Mouse (Mus musculus): Measurements from ENCODE around the gene Mtcl1. TPM values are rescaled to one million over a fixed set of nuclear protein-coding genes. Genes with fewer than 3 reads are reported as not detected.

Gene Mtcl1
- polyA plus RNA-seq, 1 experiment from 2014 or later, result 14.3 TPM

GRCm38 (mm10) chr17:66352847-66353643 lies 96.5 kb downstream of the Mtcl1 start:
- Histone ChIP-seq H3K4me1 (ENCODE audit: insufficient read depth) (no peaks in the 10 kb centered on the region; the same call in 1 of the 2 replicates), H3K27ac (ENCODE audit: low read depth) (peak overlapping the region; percentile 71), H3K36me3 (ENCODE audit: insufficient read depth) (peaks cover 3% of the 10 kb centered on the region), H3K9me3 (ENCODE audit: low read depth, low read length) (no peaks in the 10 kb centered on the region), H3K4me2 (peak overlapping the region; percentile 23; the same call in 1 of the 2 replicates), H3K4me3 (ENCODE audit: low read depth, low read length) (no peak overlapping the region), H3K9ac (no peak overlapping the region), H3K27me3 (ENCODE audit: insufficient read depth, low read length) (no peaks in the 10 kb centered on the region)
- 30% methylated on average over 20 of the region's 20 CpGs for WGBS
- ATAC-seq (ENCODE audit: insufficient read depth), result no peak
- peak; percentile 52 for DNase-seq
- no peak for TF ChIP-seq CTCF (IDR thresholded peaks at IDR 0.05; ENCODE audit: low read depth)

GRCm38 (mm10) chr17:66352219-66352618 lies 97.3 kb downstream of the Mtcl1 start:
- H3K27me3 ChIP-seq (ENCODE audit: insufficient read depth, low read length), result no peaks in the 10 kb centered on the region
- H3K27ac ChIP-seq (ENCODE audit: low read depth), result peak overlapping the region; percentile 71
- peak; percentile 79 for DNase-seq
- no peaks in the 10 kb centered on the region for H3K9me3 ChIP-seq (ENCODE audit: low read depth, low read length)
- H3K4me1 ChIP-seq (ENCODE audit: insufficient read depth), result no peaks in the 10 kb centered on the region; the same call in 1 of the 2 replicates
- peak overlapping the region; percentile 23; the same call in 1 of the 2 replicates for H3K4me2 ChIP-seq
- no peak overlapping the region for H3K9ac ChIP-seq
- H3K4me3 ChIP-seq (ENCODE audit: low read depth, low read length), result no peak overlapping the region
- peak; percentile 72 for ATAC-seq (ENCODE audit: insufficient read depth)
- H3K36me3 ChIP-seq (ENCODE audit: insufficient read depth), result peaks cover 6% of the 10 kb centered on the region
- TF ChIP-seq CTCF (IDR thresholded peaks at IDR 0.05; ENCODE audit: low read depth), result no peak
- WGBS, result 34% methylated on average over 6 of the region's 6 CpGs

GRCm38 (mm10) chr17:66350689-66351088 lies 98.9 kb downstream of the Mtcl1 start:
- Histone ChIP-seq H3K4me3 (ENCODE audit: low read depth, low read length) (no peak overlapping the region), H3K27me3 (ENCODE audit: insufficient read depth, low read length) (no peaks in the 10 kb centered on the region), H3K4me1 (ENCODE audit: insufficient read depth) (no peaks in the 10 kb centered on the region; the same call in 1 of the 2 replicates), H3K27ac (ENCODE audit: low read depth) (peak overlapping the region; percentile 40; the same call in 1 of the 2 replicates), H3K9me3 (ENCODE audit: low read depth, low read length) (no peaks in the 10 kb centered on the region), H3K4me2 (no peak overlapping the region), H3K36me3 (ENCODE audit: insufficient read depth) (peaks cover 6% of the 10 kb centered on the region), H3K9ac (no peak overlapping the region)
- DNase-seq (no peak), ATAC-seq (ENCODE audit: insufficient read depth) (peak; percentile 23; the same call in 1 of the 2 replicates)
- WGBS, result 69% methylated on average over 11 of the region's 11 CpGs
- TF ChIP-seq CTCF (IDR thresholded peaks at IDR 0.05; ENCODE audit: low read depth), result no peak

- ATAC-seq (ENCODE audit: insufficient read depth) (peak; percentile 48), DNase-seq (peak; percentile 59)
- H3K36me3 ChIP-seq (ENCODE audit: insufficient read depth), result peaks cover 6% of the 10 kb centered on the region
- no peaks in the 10 kb centered on the region for H3K27me3 ChIP-seq (ENCODE audit: insufficient read depth, low read length)
- H3K27ac ChIP-seq (ENCODE audit: low read depth), result no peak overlapping the region
- H3K4me3 ChIP-seq (ENCODE audit: low read depth, low read length), result no peak overlapping the region
- no peak overlapping the region for H3K9ac ChIP-seq
- TF ChIP-seq CTCF (IDR thresholded peaks at IDR 0.05; ENCODE audit: low read depth), result no peak
- H3K9me3 ChIP-seq (ENCODE audit: low read depth, low read length), result no peaks in the 10 kb centered on the region
- 34% methylated on average over 15 of the region's 15 CpGs for WGBS
- H3K4me1 ChIP-seq (ENCODE audit: insufficient read depth), result no peaks in the 10 kb centered on the region; the same call in 1 of the 2 replicates
- no peak overlapping the region for H3K4me2 ChIP-seq
These were observed 99.4 kb downstream of the Mtcl1 start for GRCm38 (mm10) chr17:66350127-66350526.

- DNase-seq, result no peak
- Histone ChIP-seq H3K9ac (no peak overlapping the region), H3K36me3 (ENCODE audit: insufficient read depth) (peaks cover 27% of the 10 kb centered on the region), H3K9me3 (ENCODE audit: low read depth, low read length) (no peaks in the 10 kb centered on the region), H3K4me1 (ENCODE audit: insufficient read depth) (no peaks in the 10 kb centered on the region; the same call in 1 of the 2 replicates), H3K4me3 (ENCODE audit: low read depth, low read length) (no peak overlapping the region), H3K4me2 (no peak overlapping the region), H3K27me3 (ENCODE audit: insufficient read depth, low read length) (no peaks in the 10 kb centered on the region), H3K27ac (ENCODE audit: low read depth) (no peak overlapping the region)
- TF ChIP-seq CTCF (IDR thresholded peaks at IDR 0.05; ENCODE audit: low read depth), result no peak
- WGBS, result 56% methylated on average over 11 of the region's 11 CpGs
- ATAC-seq (ENCODE audit: insufficient read depth), result no peak
These were observed 103.2 kb downstream of the Mtcl1 start for GRCm38 (mm10) chr17:66346378-66346777.

GRCm38 (mm10) chr17:66345680-66346079 lies 103.9 kb downstream of the Mtcl1 start:
- Histone ChIP-seq H3K4me2 (no peak overlapping the region), H3K9ac (no peak overlapping the region), H3K4me1 (ENCODE audit: insufficient read depth) (no peaks in the 10 kb centered on the region), H3K4me3 (ENCODE audit: low read depth, low read length) (no peak overlapping the region), H3K27me3 (ENCODE audit: insufficient read depth, low read length) (no peaks in the 10 kb centered on the region), H3K36me3 (ENCODE audit: insufficient read depth) (peaks cover 27% of the 10 kb centered on the region), H3K27ac (ENCODE audit: low read depth) (no peak overlapping the region), H3K9me3 (ENCODE audit: low read depth, low read length) (no peaks in the 10 kb centered on the region)
- 84% methylated on average over 15 of the region's 15 CpGs for WGBS
- no peak for DNase-seq
- no peak for ATAC-seq (ENCODE audit: insufficient read depth)
- no peak for TF ChIP-seq CTCF (IDR thresholded peaks at IDR 0.05; ENCODE audit: low read depth)

GRCm38 (mm10) chr17:66342932-66343331 lies 106.6 kb downstream of the Mtcl1 start:
- no peaks in the 10 kb centered on the region for H3K9me3 ChIP-seq (ENCODE audit: low read depth, low read length)
- H3K36me3 ChIP-seq (ENCODE audit: insufficient read depth), result peaks cover 25% of the 10 kb centered on the region
- H3K4me3 ChIP-seq (ENCODE audit: low read depth, low read length), result no peak overlapping the region
- 88% methylated on average over 18 of the region's 18 CpGs for WGBS
- H3K4me1 ChIP-seq (ENCODE audit: insufficient read depth), result no peaks in the 10 kb centered on the region
- H3K27me3 ChIP-seq (ENCODE audit: insufficient read depth, low read length), result no peaks in the 10 kb centered on the region
- DNase-seq (no peak), ATAC-seq (ENCODE audit: insufficient read depth) (no peak)
- H3K9ac ChIP-seq, result no peak overlapping the region
- no peak for TF ChIP-seq CTCF (IDR thresholded peaks at IDR 0.05; ENCODE audit: low read depth)
- no peak overlapping the region for H3K4me2 ChIP-seq
- H3K27ac ChIP-seq (ENCODE audit: low read depth), result no peak overlapping the region

All from lung, embryonic 14.5 days (tissue).